Mouse (Mus musculus) bone marrow macrophage, adult 2 months (primary cell): ENCODE data around the gene Slc5a4b.

Source experiments
- CTCF ChIP-seq: IDR thresholded peaks from 2 replicates; pipeline ENCODE4 v1.5.1; 2012; ENCODE audit warnings: low read depth, mild to moderate bottlenecking, low read length, moderate library complexity
- POLR2A ChIP-seq: IDR thresholded peaks from 2 replicates; pipeline ENCODE4 v1.6.1; 2012; ENCODE audit warnings: mild to moderate bottlenecking, low read depth, low read length, borderline replicate concordance

GRCm38 (mm10) chr10:76155911-76156310 lies 45.1 kb upstream of the Slc5a4b start:
- TF ChIP-seq CTCF = no peak
- TF ChIP-seq POLR2A = no peak
